Mouse (Mus musculus) gastrocnemius, postnatal 14 days (tissue): ENCODE measurements around the gene Ctf2. TPM values are rescaled to one million over a fixed set of nuclear protein-coding genes. Genes with fewer than 3 reads are reported as not detected.

Experiments used
- DNase-seq: peaks from one replicate; pipeline ENCODE4 v3.0.0; 2021; ENCODE audit warnings: mixed read lengths
- intact Hi-C: fragments of 180-260 bp; cut with DNase I; formaldehyde crosslinking; loops from one replicate; pipeline ENCODE4 v1.15.1; 2025; ENCODE audit warnings: low total_unique reads
- total RNA-seq, 2 experiments: library from RNA; stranded (reverse); gene quantifications; 2 replicates each; pipeline ENCODE4 v1.2.3; 2021

The Ctf2 gene
- total RNA-seq, 2 experiments from 2014 or later = not detected

DNA sequence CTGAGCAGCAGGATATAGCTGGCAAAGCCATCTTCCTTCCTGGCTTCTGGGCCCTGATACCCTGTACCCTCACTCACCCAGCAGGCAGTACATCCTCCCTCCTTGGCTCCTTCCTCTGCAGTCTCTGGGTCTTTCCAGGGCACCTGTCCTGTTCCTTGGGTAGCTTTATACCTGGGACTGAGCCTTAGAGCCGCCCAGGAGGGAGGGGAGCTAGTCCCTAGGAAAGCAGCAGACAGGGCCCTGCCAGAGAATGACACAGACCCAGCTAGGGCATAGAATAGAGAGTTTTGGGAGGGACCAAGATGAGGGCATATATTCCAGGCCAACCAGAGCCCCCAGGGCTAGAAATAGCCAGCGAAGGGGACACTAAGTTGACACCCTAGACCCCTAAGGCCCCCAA is 6.5 kb downstream of the Ctf2 start:
- DNase-seq = no peak

DNA sequence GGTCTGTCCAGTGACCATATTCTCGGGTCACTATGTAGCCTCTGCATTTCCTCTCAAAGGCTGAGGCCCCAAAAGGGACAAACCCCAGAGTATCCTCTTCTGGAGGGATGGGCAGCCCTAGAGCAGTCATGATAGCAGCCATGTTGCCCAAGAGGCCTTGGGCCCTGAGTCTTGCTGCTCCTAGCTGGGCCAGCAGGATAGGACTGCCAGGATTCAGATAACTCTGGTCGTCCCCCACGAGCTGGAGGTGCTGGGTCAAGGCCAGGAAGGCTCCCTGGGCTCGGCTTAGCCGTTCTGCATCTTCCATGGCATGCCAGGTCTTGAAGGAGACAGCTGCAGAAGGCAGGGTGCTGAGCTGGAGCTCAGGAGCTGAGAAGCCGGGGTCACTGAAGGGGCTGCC is 12.7 kb downstream of the Ctf2 start:
- no peak for DNase-seq
- intact Hi-C loops = loop anchor here (5.0 kb wide), 1 partner anchor 33 kb away; no protein-coding TSS in a partner anchor

More for the DNA sequence above, 6.5 kb downstream of the Ctf2 start:
- intact Hi-C loops = no loop called here

- no peak for DNase-seq
- intact Hi-C loops = loop anchor here (5.0 kb wide), 1 partner anchor 34 kb away; no protein-coding TSS in a partner anchor
These were observed 13.6 kb downstream of the Ctf2 start for GRCm38 (mm10) chr7:127718339-127718738.

DNA sequence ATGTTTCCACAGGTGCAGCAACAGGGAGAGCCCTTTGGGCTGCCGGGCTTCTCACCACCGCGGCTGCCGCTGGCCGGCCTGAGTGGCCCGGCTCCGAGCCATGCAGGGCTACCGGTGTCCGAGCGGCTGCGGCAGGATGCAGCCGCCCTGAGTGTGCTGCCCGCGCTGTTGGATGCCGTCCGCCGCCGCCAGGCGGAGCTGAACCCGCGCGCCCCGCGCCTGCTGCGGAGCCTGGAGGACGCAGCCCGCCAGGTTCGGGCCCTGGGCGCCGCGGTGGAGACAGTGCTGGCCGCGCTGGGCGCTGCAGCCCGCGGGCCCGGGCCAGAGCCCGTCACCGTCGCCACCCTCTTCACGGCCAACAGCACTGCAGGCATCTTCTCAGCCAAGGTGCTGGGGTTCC is 15.0 kb downstream of the Ctf2 start:
- intact Hi-C loops = loop anchor here (5.0 kb wide), 1 partner anchor 35 kb away; no protein-coding TSS in a partner anchor
- DNase-seq = peak; percentile 80

DNA sequence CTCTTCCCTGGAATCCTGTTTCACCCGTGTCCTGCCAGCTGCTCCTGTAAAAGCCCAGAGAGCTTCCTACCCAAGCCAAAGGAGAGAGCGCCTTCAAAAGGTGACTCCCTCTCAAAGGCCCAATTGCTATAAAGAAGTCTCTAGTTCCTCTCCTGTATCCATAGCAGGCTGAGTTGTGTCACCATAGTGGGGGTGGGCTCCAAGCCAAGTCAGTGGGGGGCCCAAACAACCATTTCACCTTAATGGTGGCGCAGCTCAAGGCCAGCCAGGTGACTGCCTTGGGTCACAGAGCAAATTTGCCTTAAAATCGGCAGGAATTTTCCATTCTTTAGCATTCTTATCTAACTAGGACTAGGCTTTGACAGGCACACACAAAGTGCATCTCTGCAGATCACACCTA is 17.1 kb downstream of the Ctf2 start:
- intact Hi-C loops = loop anchor here (5.0 kb wide), 1 partner anchor 37 kb away; no protein-coding TSS in a partner anchor
- DNase-seq = no peak

GRCm38 (mm10) chr7:127712461-127713385 is 19.2 kb downstream of the Ctf2 start, which contains the start of gene Ctf1:
Gene Ctf1 (plus strand): TSS chr7:127712736.
- DNase-seq = peak; percentile 86
- intact Hi-C loops = no loop called here

DNA sequence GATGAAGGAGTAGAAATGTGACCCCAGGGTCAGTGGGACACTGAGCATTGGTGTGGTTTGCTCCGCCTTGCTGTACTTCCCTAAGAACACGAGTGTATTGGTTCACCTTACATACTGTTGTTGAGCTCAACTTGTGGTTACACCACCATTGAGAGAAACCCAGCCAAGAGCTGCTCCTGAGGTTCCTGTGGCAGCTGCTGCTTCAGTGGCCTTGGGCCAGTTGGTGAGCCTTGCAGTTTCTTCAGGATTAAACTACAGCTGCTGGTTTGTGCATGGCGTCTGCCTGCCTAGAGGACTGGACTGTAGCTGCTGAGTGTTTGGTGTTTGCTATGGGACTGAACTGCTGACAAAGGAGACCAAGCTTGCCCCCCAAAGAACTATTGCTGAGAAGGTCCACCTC is 20.5 kb downstream of the Ctf2 start:
- intact Hi-C loops = no loop called here
- peak; percentile 61 for DNase-seq

- intact Hi-C loops = no loop called here
- DNase-seq = no peak
These were observed 20.9 kb downstream of the Ctf2 start for GRCm38 (mm10) chr7:127711031-127711430.

DNA sequence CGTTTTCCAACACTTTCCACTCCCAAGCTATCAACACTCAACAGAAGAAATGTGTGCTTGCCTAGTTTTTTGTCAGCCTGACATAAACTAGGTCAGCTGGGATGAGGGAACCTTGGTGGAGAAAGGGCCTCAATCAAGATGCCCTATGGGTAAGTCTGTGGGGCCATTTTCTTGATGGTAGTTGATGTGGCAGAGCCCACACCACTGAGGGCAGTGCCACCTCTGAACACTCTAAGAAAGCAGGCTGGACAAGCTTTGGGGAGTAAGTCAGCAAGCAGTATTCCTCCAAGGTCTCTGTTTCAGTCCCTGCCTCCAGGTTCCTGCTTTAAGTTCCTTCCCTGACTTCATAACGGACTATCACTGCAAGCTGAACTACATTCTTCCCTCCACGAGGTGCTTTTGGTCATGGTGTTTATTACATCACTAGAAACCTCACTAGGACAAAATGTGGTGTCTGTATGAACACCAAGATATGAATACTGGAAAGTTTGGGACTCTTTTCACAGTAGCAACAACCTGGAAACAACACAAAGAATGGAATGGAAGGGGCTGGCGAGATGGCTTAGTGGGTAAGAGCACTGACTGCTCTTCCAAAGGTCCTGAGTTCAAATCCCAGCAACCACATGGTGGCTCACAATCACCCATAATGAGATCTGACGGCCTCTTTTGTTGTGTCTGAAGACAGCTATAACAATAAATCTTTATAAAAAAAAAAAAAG is 22.5 kb downstream of the Ctf2 start:
- intact Hi-C loops = no loop called here
- no peak for DNase-seq

DNA sequence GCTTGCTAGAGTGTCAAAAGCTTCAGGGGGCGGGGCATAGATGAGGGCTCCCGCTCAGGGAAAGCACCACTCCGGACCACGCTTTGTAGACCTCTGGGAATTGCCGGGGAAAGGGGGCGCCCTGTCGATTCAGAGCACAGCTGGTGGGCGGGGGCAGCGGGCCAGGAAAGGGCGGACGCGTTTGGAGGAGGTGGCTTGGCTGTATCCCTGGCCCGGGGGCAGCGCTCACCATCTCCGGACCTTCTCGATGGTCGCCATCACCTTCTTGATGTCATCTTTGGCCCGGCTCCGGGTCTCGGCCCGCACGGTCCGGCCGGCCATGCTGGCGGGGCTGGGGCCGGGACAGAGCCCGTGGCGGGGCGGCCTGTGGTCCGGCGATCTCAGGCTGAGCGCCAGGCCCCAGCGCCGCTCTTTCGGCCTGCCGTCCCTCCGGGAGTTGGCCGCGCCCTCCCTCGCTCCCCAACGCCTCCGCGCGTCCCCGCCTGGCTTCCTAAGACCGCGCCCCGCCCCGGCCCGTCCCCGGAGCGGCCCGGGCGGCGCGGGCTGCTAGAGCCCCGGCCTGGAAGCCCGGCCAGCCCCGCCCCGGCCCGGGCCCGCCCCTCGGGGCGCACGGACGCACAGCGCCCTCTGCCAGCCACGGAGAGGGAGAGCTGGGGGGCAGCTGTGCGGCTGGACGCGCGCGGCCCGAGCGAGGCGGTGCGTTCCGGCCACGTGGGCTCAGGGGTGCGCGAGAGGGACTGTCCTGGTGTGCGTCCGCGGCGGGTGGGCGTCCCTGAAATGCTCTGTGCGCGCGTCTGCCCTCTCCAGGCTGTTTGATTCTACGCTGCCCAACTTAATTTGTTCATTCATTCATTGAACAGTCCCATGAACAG is 23.5 kb downstream of the Ctf2 start, which contains the start of gene Bcl7c:
Bcl7c (minus strand) TSS at position 727 of the 872 bp plus-strand sequence.
- DNase-seq = peak; percentile 91
- intact Hi-C loops = no loop called here

GRCm38 (mm10) chr7:127707957-127708206 is 24.1 kb downstream of the Ctf2 start:
- intact Hi-C loops = loop anchor here (2.0 kb wide), 1 partner anchor 33 kb away; no protein-coding TSS in a partner anchor
- no peak for DNase-seq

DNA sequence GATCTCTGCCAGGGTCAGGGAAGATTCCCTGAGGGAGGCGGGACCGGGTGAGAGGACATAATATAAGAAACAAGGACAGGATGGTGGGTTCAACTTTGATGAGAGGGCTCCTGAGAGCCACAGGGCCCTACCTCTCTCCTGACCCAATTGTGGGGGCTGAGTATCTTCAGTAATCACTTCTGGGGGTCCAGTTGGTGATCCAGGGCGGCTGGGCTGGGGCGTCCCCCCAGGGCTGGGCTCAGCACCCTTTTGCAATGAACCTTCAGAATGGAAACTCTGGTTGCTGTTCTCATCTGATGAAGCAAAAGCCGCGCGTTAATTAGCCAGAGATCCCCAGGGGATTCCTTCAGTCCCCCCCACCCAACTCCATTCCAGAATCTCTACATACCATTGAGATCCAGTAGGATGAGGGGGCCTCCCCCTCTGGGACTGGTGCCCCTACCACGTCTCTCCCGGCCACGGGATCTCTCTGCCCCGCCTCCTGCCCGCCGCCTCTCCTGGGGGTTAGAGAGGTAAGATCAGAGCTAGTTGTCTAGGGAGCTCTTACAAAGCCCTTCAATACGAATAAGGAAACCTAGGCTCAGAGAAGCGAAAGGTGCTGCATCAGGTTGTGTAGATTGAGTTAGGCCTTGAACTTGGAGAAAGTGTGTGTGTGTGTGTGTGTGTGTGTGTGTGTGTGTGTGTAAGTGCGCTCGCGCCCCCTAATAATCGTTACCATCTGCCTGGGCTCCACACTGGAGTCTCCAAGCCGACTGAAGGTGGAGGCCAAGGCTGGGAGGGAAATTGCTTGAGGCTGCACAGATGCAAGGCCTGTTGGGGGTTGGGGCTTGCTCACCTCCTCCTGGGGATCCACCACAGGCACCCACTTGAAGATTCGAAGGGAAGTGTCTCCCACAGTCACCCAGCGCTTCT is 24.7 kb downstream of the Ctf2 start:
- intact Hi-C loops = loop anchor here (2.0 kb wide), 1 partner anchor 32 kb away; no protein-coding TSS in a partner anchor
- peak; percentile 29 for DNase-seq

DNA sequence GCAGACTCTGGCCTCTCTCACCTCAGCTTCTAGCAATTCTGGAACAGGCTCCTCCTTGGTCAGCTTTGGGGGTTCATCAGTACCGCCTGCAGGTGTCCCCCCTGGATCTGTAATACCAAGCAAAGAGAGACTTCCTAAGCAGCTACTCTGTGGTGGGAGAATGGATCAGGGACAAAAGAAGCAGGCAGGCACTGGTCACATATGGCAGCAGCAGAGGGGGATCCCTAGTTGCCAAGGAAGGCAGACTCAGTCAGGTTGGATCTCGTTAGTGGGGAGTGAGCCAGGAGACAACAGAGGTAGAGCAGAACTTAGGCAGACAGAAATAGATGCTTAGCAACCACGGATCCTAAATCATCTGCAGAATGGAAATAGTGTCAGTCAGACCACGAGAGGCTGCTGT is 26.3 kb downstream of the Ctf2 start:
- DNase-seq = no peak
- intact Hi-C loops = loop anchor here (2.0 kb wide), 1 partner anchor 31 kb away; no protein-coding TSS in a partner anchor

GRCm38 (mm10) chr7:127704598-127704997 is 27.4 kb downstream of the Ctf2 start:
- intact Hi-C loops = no loop called here
- no peak for DNase-seq

GRCm38 (mm10) chr7:127703561-127704178 is 28.3 kb downstream of the Ctf2 start:
- DNase-seq = no peak
- intact Hi-C loops = no loop called here

GRCm38 (mm10) chr7:127700712-127701331 is 31.1 kb downstream of the Ctf2 start:
- intact Hi-C loops = no loop called here

GRCm38 (mm10) chr7:127698986-127699385 is 33.0 kb downstream of the Ctf2 start:
- DNase-seq = no peak
- intact Hi-C loops = no loop called here

More at GRCm38 (mm10) chr7:127700712-127701331, 31.1 kb downstream of the Ctf2 start:
- DNase-seq = no peak
